Mouse (Mus musculus) layer of hippocampus, adult 9-10 months (tissue): ENCODE results near the gene Exoc8.

ENCODE experiments used
- DNase-seq: peaks from one replicate; pipeline ENCODE4 v3.0.0; 2022; ENCODE audit warnings: low spot score

Exoc8 gene

GRCm38 (mm10) chr8:124845573-124845972 lies 51.9 kb downstream of the Exoc8 start:
- no peak for DNase-seq

GRCm38 (mm10) chr8:124845131-124845530 lies 52.4 kb downstream of the Exoc8 start:
- no peak for DNase-seq
